ENCODE assay signal across 29 mouse cellular contexts in genomic region chr5:120702969-120703368, GRCm38 (mm10). TPM values are rescaled to one million over a fixed set of nuclear protein-coding genes. Genes with fewer than 3 reads are reported as not detected.
DNase-seq lines count a peak whose midpoint lies in the region; ATAC-seq lines count a peak whose summit lies in the region.
"Had no signal": no experiment of that assay in that cellular context is flagged by ENCODE, and none has a peak within 500 bp of the region (broad histone marks: within the 10 kb centered on the region; RNA-seq: fewer than 3 reads in every experiment).

No protein-coding gene starts in this region.

- H3K27ac ChIP-seq in forebrain, embryonic 15.5 days (replicated peaks): 0 out of 2 replicates have a peak overlapping the region, but pooled peaks have one; percentile 4
- no peak overlapping the region for H3K27ac ChIP-seq in forebrain, embryonic 13.5 days
- H3K27ac ChIP-seq: embryonic facial prominence, embryonic 15.5 days; forebrain, embryonic 10.5 days; gastrocnemius, adult 2 months; limb, embryonic 10.5 days; liver, embryonic 15.5 days; lung, embryonic 15.5 days had no signal

- H3K4me3 ChIP-seq in forebrain, embryonic 15.5 days: no peak overlapping the region
- no peak overlapping the region for H3K4me3 ChIP-seq in forebrain, embryonic 13.5 days
- H3K4me3 ChIP-seq: embryonic facial prominence, embryonic 15.5 days; forebrain, embryonic 10.5 days; gastrocnemius, adult 2 months; limb, embryonic 10.5 days; liver, embryonic 15.5 days; lung, embryonic 15.5 days; megakaryocyte, embryonic 14.5 days had no signal

- H3K4me1 ChIP-seq in forebrain, embryonic 15.5 days: peaks cover 70% of the 10 kb centered on the region
- peaks cover 68% of the 10 kb centered on the region for H3K4me1 ChIP-seq in forebrain, embryonic 13.5 days
- H3K4me1 ChIP-seq: lung, embryonic 15.5 days; megakaryocyte, embryonic 14.5 days had no signal

- no peak for ATAC-seq in forebrain, embryonic 15.5 days (replicated peaks)
- no peak for ATAC-seq in forebrain, embryonic 13.5 days
- ATAC-seq: CD4-positive, CD25-positive, alpha-beta regulatory T cell, adult 4 months; hindbrain, embryonic 16.5 days; intestine, embryonic 16.5 days had no signal

- H3K9me3 ChIP-seq in forebrain, embryonic 15.5 days: no peaks in the 10 kb centered on the region
- H3K9me3 ChIP-seq in forebrain, embryonic 13.5 days (replicated peaks): no peaks in the 10 kb centered on the region
- H3K9me3 ChIP-seq: embryonic facial prominence, embryonic 15.5 days; forebrain, embryonic 10.5 days; limb, embryonic 10.5 days; liver, embryonic 15.5 days; lung, embryonic 15.5 days; megakaryocyte, embryonic 14.5 days had no signal

- H3K4me2 ChIP-seq in forebrain, embryonic 15.5 days (replicated peaks): no peak overlapping the region
- no peak overlapping the region for H3K4me2 ChIP-seq in forebrain, embryonic 13.5 days
- H3K4me2 ChIP-seq: embryonic facial prominence, embryonic 15.5 days; heart, embryonic 11.5 days; liver, embryonic 15.5 days; lung, embryonic 15.5 days had no signal

- no peaks in the 10 kb centered on the region for H3K27me3 ChIP-seq in forebrain, embryonic 15.5 days
- peaks cover 13% of the 10 kb centered on the region; the same call in 1 of the 2 replicates for H3K27me3 ChIP-seq in forebrain, embryonic 13.5 days

- DNase-seq in cerebellum, adult 11 months: peak; percentile 84
- DNase-seq in cerebellum, adult 9-10 months: peak; percentile 93
- peak; percentile 14 for DNase-seq in fat pad, adult 2 months (ENCODE audit: extremely low read depth, low read depth, low spot score)
- DNase-seq in adrenal gland, postnatal 10 days: no peak
- DNase-seq in left cerebral cortex, adult 8-10 months (ENCODE audit: low spot score in 2 of 2): no peak
- no peak for DNase-seq in thymus, postnatal 14 days
- DNase-seq: adrenal gland, postnatal 25 days; gastrocnemius, adult 2 months; liver; lung, postnatal 36 days; midbrain, embryonic 14.5 days; thymus, postnatal 25 days had no signal

- no peaks in the 10 kb centered on the region for H3K36me3 ChIP-seq in forebrain, embryonic 15.5 days
- no peaks in the 10 kb centered on the region for H3K36me3 ChIP-seq in forebrain, embryonic 13.5 days (ENCODE audit: poor library complexity, severe bottlenecking)
- H3K36me3 ChIP-seq: embryonic facial prominence, embryonic 15.5 days; forebrain, embryonic 10.5 days; limb, embryonic 10.5 days; liver, embryonic 15.5 days; lung, embryonic 15.5 days had no signal

- H3K9ac ChIP-seq in forebrain, embryonic 15.5 days (replicated peaks): no peak overlapping the region
- no peak overlapping the region for H3K9ac ChIP-seq in forebrain, embryonic 13.5 days
- H3K9ac ChIP-seq: embryonic facial prominence, embryonic 15.5 days; liver, embryonic 15.5 days; lung, embryonic 15.5 days had no signal

- WGBS in forebrain, embryonic 15.5 days: 51% methylated on average over 2 of the region's 2 CpGs
- WGBS in forebrain, embryonic 13.5 days: 71% methylated on average over 2 of the region's 2 CpGs

RNA-seq across cellular contexts. Expression of gene Dtx1, which starts 8.8 kb away (rescaled TPM):
- polyA plus RNA-seq in forebrain, embryonic 15.5 days (2015; fragmentation: Nextera tagmentation; extraction: Ambion mirVana): 48.2 and 52.8 TPM in 2 replicates
- 17.9 and 18.1 TPM in 2 replicates for polyA plus RNA-seq in forebrain, embryonic 13.5 days (2015; fragmentation: Nextera tagmentation; extraction: Ambion mirVana)
- total RNA-seq in adrenal gland, postnatal 10 days (2021): 1 to 10 TPM; 7.4 to 9.2 TPM
- 10 to 100 TPM; 64.7 to 71.7 (median 69.7) TPM for total RNA-seq in left cerebral cortex, adult 8-10 months (2022)
- total RNA-seq: common myeloid progenitor, adult 5-6 weeks; hematopoietic stem cell, adult 5-6 weeks had no signal

RNA-seq across cellular contexts. Expression of gene Oas2, which starts 46.7 kb away (rescaled TPM):
- 0.08 and 0.14 TPM in 2 replicates for polyA plus RNA-seq in forebrain, embryonic 15.5 days (2015; fragmentation: Nextera tagmentation; extraction: Ambion mirVana)
- polyA plus RNA-seq in forebrain, embryonic 13.5 days (2015; fragmentation: Nextera tagmentation; extraction: Ambion mirVana): 0.09 TPM in 1 of 2 replicates, not detected in the other
- total RNA-seq in adrenal gland, postnatal 10 days (2021): under 1 TPM; 0.09 to 0.24 TPM
- under 1 TPM in 2 of 4 experiments, not detected in 2; 0.21 to 0.27 TPM for total RNA-seq in left cerebral cortex, adult 8-10 months (2022)
- polyA plus RNA-seq: forebrain, embryonic 10.5 days; limb, embryonic 10.5 days; neural tube, embryonic 14.5 days had no signal

RNA-seq across cellular contexts. Expression of gene Rasal1, which starts 54.4 kb away (rescaled TPM):
- 2.7 and 4.2 TPM in 2 replicates for polyA plus RNA-seq in forebrain, embryonic 15.5 days (2015; fragmentation: Nextera tagmentation; extraction: Ambion mirVana)
- polyA plus RNA-seq in forebrain, embryonic 13.5 days (2015; fragmentation: Nextera tagmentation; extraction: Ambion mirVana): 0.27 and 0.79 TPM in 2 replicates
- 1 to 10 TPM; 6.9 to 8.9 TPM for total RNA-seq in adrenal gland, postnatal 10 days (2021)
- total RNA-seq in left cerebral cortex, adult 8-10 months (2022): 10 to 100 TPM; 68.8 to 89.5 (median 83.1) TPM
- total RNA-seq: gastrocnemius, adult 2 months; gastrocnemius, postnatal 4 days had no signal
- polyA plus RNA-seq: heart, postnatal 0 days had no signal

Comparison
In these comparisons a context has a peak if more than half of its experiments do, and no peak if none do; other contexts are left out.
1. DNase-seq: peak in cerebellum, adult 11 months (single experiment), cerebellum, adult 9-10 months (single experiment) and fat pad, adult 2 months (single experiment); none in adrenal gland, postnatal 10 days (single experiment), left cerebral cortex, adult 8-10 months (0 of 2) and thymus, postnatal 14 days (single experiment).
2. RNA of gene Dtx1, which starts 8.8 kb away (total RNA-seq): 64.7 to 71.7 TPM in left cerebral cortex, adult 8-10 months; 7.4 to 9.2 TPM in adrenal gland, postnatal 10 days; every median in the first group is over 4 times any median in the second.
3. RNA of gene Rasal1, which starts 54.4 kb away (total RNA-seq): 68.8 to 89.5 TPM in left cerebral cortex, adult 8-10 months; 6.9 to 8.9 TPM in adrenal gland, postnatal 10 days; every median in the first group is over 4 times any median in the second.